Mouse (Mus musculus): ENCODE measurements at regions not wholly inside any gene's neighbourhood (a gene's known extent, or its start where the extent isn't known, plus 50 kb on each side); places are given as distances from the start of the nearest gene placed in this dataset.

- ATAC-seq (ENCODE audit: low FRiP score, low TSS enrichment) (no peak), DNase-seq (ENCODE audit: low spot score) (no peak)
- no peaks in the 10 kb centered on the region for H3K4me1 ChIP-seq (replicated peaks; ENCODE audit: control insufficient read depth, insufficient read depth)
- no peaks in the 10 kb centered on the region for H3K27me3 ChIP-seq (ENCODE audit: control insufficient read depth, insufficient read depth, low read length)
- no peak overlapping the region for H3K9ac ChIP-seq (ENCODE audit: low read length)
- 60% methylated on average over 12 of the region's 12 CpGs for WGBS
- no peaks in the 10 kb centered on the region for H3K9me3 ChIP-seq (ENCODE audit: control insufficient read depth, low read length)
- TF ChIP-seq EP300 (optimal IDR thresholded peaks at IDR 0.05) (no peak), CTCF (IDR thresholded peaks at IDR 0.05; ENCODE audit: low read depth) (no peak)
- H3K4me2 ChIP-seq (replicated peaks; ENCODE audit: low read depth) = no peak overlapping the region
- H3K4me3 ChIP-seq (ENCODE audit: low read depth, low read length) = no peak overlapping the region
- no peaks in the 10 kb centered on the region for H3K36me3 ChIP-seq (ENCODE audit: control insufficient read depth, insufficient read depth, low read length)
- H3K27ac ChIP-seq (replicated peaks) = no peak overlapping the region
Observed at GRCm38 (mm10) chr9:85616266-85616869, 132.8 kb downstream of the Ibtk start.

DNA sequence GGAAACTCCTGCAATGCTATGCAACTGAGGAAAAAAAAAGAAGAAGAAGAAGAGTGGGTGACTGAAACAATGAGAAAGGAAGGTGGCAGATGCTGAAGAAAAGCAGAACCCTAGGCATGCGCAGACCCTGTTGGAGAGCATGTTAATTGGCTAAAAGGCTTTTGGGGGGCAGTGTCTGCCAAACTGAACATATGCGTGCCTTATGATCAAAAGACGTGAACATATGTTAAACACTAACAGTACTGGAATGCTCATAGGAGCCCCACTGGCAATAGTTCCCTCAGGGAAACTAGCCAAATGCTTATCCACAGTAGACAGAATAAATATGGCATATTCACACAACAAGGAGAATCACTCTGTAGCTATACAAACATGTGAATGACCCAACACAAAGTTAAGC, 140.0 kb downstream of the Ibtk start:
- no peak overlapping the region for H3K9ac ChIP-seq (ENCODE audit: low read length)
- H3K4me2 ChIP-seq (replicated peaks; ENCODE audit: low read depth) = no peak overlapping the region
- no peaks in the 10 kb centered on the region for H3K4me1 ChIP-seq (replicated peaks; ENCODE audit: control insufficient read depth, insufficient read depth)
- TF ChIP-seq CTCF (IDR thresholded peaks at IDR 0.05; ENCODE audit: low read depth) (no peak), EP300 (optimal IDR thresholded peaks at IDR 0.05) (no peak)
- H3K4me3 ChIP-seq (ENCODE audit: low read depth, low read length) = no peak overlapping the region
- no peak for ATAC-seq (ENCODE audit: low FRiP score, low TSS enrichment)
- no peak for DNase-seq (ENCODE audit: low spot score)
- WGBS = 61% methylated on average over 3 of the region's 3 CpGs
- no peaks in the 10 kb centered on the region for H3K36me3 ChIP-seq (ENCODE audit: control insufficient read depth, insufficient read depth, low read length)
- no peak overlapping the region for H3K27ac ChIP-seq (replicated peaks)
- no peaks in the 10 kb centered on the region for H3K9me3 ChIP-seq (ENCODE audit: control insufficient read depth, low read length)
- H3K27me3 ChIP-seq (ENCODE audit: control insufficient read depth, insufficient read depth, low read length) = no peaks in the 10 kb centered on the region

GRCm38 (mm10) chr9:85596959-85597358, 152.2 kb downstream of the Ibtk start:
- Histone ChIP-seq H3K9me3 (ENCODE audit: control insufficient read depth, low read length) (no peaks in the 10 kb centered on the region), H3K4me1 (replicated peaks; ENCODE audit: control insufficient read depth, insufficient read depth) (no peaks in the 10 kb centered on the region), H3K27me3 (ENCODE audit: control insufficient read depth, insufficient read depth, low read length) (no peaks in the 10 kb centered on the region), H3K4me3 (ENCODE audit: low read depth, low read length) (no peak overlapping the region), H3K27ac (replicated peaks) (no peak overlapping the region), H3K9ac (ENCODE audit: low read length) (no peak overlapping the region), H3K36me3 (ENCODE audit: control insufficient read depth, insufficient read depth, low read length) (no peaks in the 10 kb centered on the region), H3K4me2 (replicated peaks; ENCODE audit: low read depth) (no peak overlapping the region)
- ATAC-seq (ENCODE audit: low FRiP score, low TSS enrichment) (no peak), DNase-seq (ENCODE audit: low spot score) (peak; percentile 19)
- WGBS = 46% methylated on average over 2 of the region's 2 CpGs
- TF ChIP-seq EP300 (optimal IDR thresholded peaks at IDR 0.05) (no peak), CTCF (IDR thresholded peaks at IDR 0.05; ENCODE audit: low read depth) (peak; percentile 64)

DNA sequence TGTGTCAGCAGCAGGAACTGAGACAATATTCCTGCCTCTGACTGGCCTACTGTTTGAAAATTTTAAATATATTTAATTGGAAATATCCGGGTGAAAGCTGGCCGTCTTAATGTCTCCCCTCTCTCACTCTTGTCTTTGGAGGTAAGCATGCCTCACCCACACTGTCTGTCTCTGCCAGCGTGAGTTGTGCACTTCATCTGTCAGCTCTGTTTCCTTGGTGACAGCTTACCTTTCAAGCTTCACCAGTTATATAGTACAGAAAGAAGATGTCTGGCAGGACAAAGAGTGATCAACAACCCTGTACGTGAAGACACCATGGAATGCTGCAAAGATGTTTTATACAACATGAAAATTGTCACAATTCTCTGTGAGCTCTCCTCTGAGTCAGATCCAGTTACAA, 155.3 kb downstream of the Ibtk start:
- H3K27me3 ChIP-seq (ENCODE audit: control insufficient read depth, insufficient read depth, low read length) = no peaks in the 10 kb centered on the region
- ATAC-seq (ENCODE audit: low FRiP score, low TSS enrichment) (no peak), DNase-seq (ENCODE audit: low spot score) (no peak)
- H3K9ac ChIP-seq (ENCODE audit: low read length) = no peak overlapping the region
- no peak overlapping the region for H3K4me2 ChIP-seq (replicated peaks; ENCODE audit: low read depth)
- no peaks in the 10 kb centered on the region for H3K9me3 ChIP-seq (ENCODE audit: control insufficient read depth, low read length)
- no peak overlapping the region for H3K4me3 ChIP-seq (ENCODE audit: low read depth, low read length)
- no peaks in the 10 kb centered on the region for H3K4me1 ChIP-seq (replicated peaks; ENCODE audit: control insufficient read depth, insufficient read depth)
- no peak overlapping the region for H3K27ac ChIP-seq (replicated peaks)
- H3K36me3 ChIP-seq (ENCODE audit: control insufficient read depth, insufficient read depth, low read length) = no peaks in the 10 kb centered on the region
- TF ChIP-seq EP300 (optimal IDR thresholded peaks at IDR 0.05) = no peak
- TF ChIP-seq CTCF (IDR thresholded peaks at IDR 0.05; ENCODE audit: low read depth) = no peak
- 81% methylated on average over 4 of the region's 4 CpGs for WGBS

DNA sequence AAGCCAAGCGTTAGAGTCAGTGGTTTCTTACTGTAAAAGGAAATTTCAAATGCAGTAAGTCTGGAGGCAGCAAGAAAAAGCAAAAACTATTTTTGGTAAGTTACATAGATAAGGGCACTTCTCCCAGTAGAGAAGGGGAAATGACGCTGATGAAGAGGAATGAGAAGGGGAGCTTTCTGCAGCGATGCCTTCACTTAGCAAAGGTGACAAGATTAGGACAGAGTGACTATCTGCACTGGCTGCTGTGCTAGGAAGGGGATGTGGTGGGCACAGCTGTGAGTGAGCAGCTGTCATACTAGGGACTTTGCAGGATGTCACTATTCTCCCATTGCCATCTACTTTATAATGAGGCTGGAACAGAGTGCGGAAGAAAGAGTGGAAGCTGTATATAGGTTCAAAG, 156.5 kb downstream of the Ibtk start:
- Histone ChIP-seq H3K4me1 (replicated peaks; ENCODE audit: control insufficient read depth, insufficient read depth) (no peaks in the 10 kb centered on the region), H3K9me3 (ENCODE audit: control insufficient read depth, low read length) (no peaks in the 10 kb centered on the region), H3K27me3 (ENCODE audit: control insufficient read depth, insufficient read depth, low read length) (no peaks in the 10 kb centered on the region), H3K36me3 (ENCODE audit: control insufficient read depth, insufficient read depth, low read length) (no peaks in the 10 kb centered on the region), H3K27ac (replicated peaks) (no peak overlapping the region), H3K4me3 (ENCODE audit: low read depth, low read length) (no peak overlapping the region), H3K9ac (ENCODE audit: low read length) (no peak overlapping the region), H3K4me2 (replicated peaks; ENCODE audit: low read depth) (no peak overlapping the region)
- DNase-seq (ENCODE audit: low spot score) (no peak), ATAC-seq (ENCODE audit: low FRiP score, low TSS enrichment) (no peak)
- no peak for TF ChIP-seq EP300 (optimal IDR thresholded peaks at IDR 0.05)
- 76% methylated on average over 4 of the region's 4 CpGs for WGBS

DNA sequence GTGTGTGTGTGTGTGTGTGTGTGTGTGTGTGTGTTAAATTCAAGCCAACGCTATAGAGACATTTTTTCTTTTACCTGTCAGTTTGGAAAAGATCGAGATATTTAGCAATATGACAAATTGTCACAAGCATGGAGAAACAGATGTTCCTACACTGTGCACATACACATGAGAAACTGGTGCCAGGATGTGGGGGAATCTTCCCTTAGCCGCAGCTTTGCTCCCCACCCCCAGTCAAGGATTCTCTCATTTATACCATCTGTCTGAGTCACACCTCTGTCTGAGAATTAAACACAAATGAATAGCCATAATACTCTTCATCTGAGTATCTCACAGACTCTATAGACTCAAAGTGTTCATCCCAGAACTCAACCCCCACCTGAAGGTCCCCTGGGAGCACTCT, 159.9 kb downstream of the Ibtk start:
- no peaks in the 10 kb centered on the region for H3K4me1 ChIP-seq (replicated peaks; ENCODE audit: control insufficient read depth, insufficient read depth)
- no peak for ATAC-seq (ENCODE audit: low FRiP score, low TSS enrichment)
- no peaks in the 10 kb centered on the region for H3K36me3 ChIP-seq (ENCODE audit: control insufficient read depth, insufficient read depth, low read length)
- 72% methylated on average over 3 of the region's 3 CpGs for WGBS
- H3K9ac ChIP-seq (ENCODE audit: low read length) = no peak overlapping the region
- TF ChIP-seq EP300 (optimal IDR thresholded peaks at IDR 0.05) (no peak), CTCF (IDR thresholded peaks at IDR 0.05; ENCODE audit: low read depth) (no peak)
- no peak for DNase-seq (ENCODE audit: low spot score)
- H3K4me3 ChIP-seq (ENCODE audit: low read depth, low read length) = no peak overlapping the region
- H3K27ac ChIP-seq (replicated peaks) = no peak overlapping the region
- no peaks in the 10 kb centered on the region for H3K27me3 ChIP-seq (ENCODE audit: control insufficient read depth, insufficient read depth, low read length)
- no peak overlapping the region for H3K4me2 ChIP-seq (replicated peaks; ENCODE audit: low read depth)
- H3K9me3 ChIP-seq (ENCODE audit: control insufficient read depth, low read length) = no peaks in the 10 kb centered on the region
